Mouse (Mus musculus) intestine, embryonic 15.5 days (tissue): ENCODE data around the gene Catsper3. TPM values are rescaled to one million over a fixed set of nuclear protein-coding genes. Genes with fewer than 3 reads are reported as not detected.

ENCODE experiments used
- ATAC-seq: fragments of 200-750 bp; cut with Nextera tagmentation; 2 replicates; pipeline ENCODE4 v1.8.0; 2017; ENCODE audit warnings: moderate TSS enrichment, moderate library complexity
- H3K27ac ChIP-seq: fragments of 300-500 bp; sonication (generic); 2 replicates; pipeline ENCODE4 v1.5.1; 2015; ENCODE audit warnings: mild to moderate bottlenecking, inconsistent platforms
- H3K27me3 ChIP-seq: fragments of 300-500 bp; sonication (generic); replicated peaks from 2 replicates; pipeline ENCODE4 v1.6.1; 2015; ENCODE audit warnings: inconsistent platforms
- H3K36me3 ChIP-seq: fragments of 300-500 bp; sonication (generic); 2 replicates; pipeline ENCODE4 v1.6.1; 2015; ENCODE audit warnings: inconsistent platforms
- H3K4me1 ChIP-seq: fragments of 300-500 bp; sonication (generic); replicated peaks from 2 replicates; pipeline ENCODE4 v1.6.1; 2015; ENCODE audit warnings: inconsistent platforms
- H3K4me2 ChIP-seq: fragments of 300-500 bp; sonication (generic); replicated peaks from 2 replicates; pipeline ENCODE4 v1.6.1; 2015; ENCODE audit warnings: mild to moderate bottlenecking, inconsistent platforms
- H3K4me3 ChIP-seq: fragments of 300-500 bp; sonication (generic); replicated peaks from 2 replicates; pipeline ENCODE4 v1.5.1; 2015; ENCODE audit warnings: inconsistent platforms
- H3K9ac ChIP-seq: fragments of 300-500 bp; sonication (generic); 2 replicates; pipeline ENCODE4 v1.6.1; 2015; ENCODE audit warnings: inconsistent platforms
- H3K9me3 ChIP-seq: fragments of 300-500 bp; sonication (generic); 2 replicates; pipeline ENCODE4 v1.6.1; 2016; ENCODE audit warnings: inconsistent platforms
- WGBS: fragments of 180-500 bp; shearing (Covaris S2); methylation state at CpG from one replicate; pipeline ENCODE4 v1.1.7; 2015; 5-methylcytosine and 5-hydroxymethylcytosine counted together
- polyA plus RNA-seq: library from polyadenylated mRNA; unstranded; fragments of >200 nt; fragmentation: Nextera tagmentation; extraction: Ambion mirVana; gene quantifications from 2 replicates; pipeline ENCODE4 v1.2.1, GENCODE M21; 2015

Catsper3 gene
- polyA plus RNA-seq, 1 experiment from 2014 or later, result not detected

GRCm38 (mm10) chr13:55836786-55837780 is 52.7 kb downstream of the Catsper3 start:
- Histone ChIP-seq H3K9ac (no peak overlapping the region), H3K27me3 (peaks cover 93% of the 10 kb centered on the region), H3K4me3 (no peak overlapping the region), H3K36me3 (no peaks in the 10 kb centered on the region), H3K9me3 (no peaks in the 10 kb centered on the region), H3K4me1 (0 out of 2 replicates have a peak, but pooled peaks cover 8% of the 10 kb centered on the region), H3K4me2 (0 out of 2 replicates have a peak overlapping the region, but pooled peaks have one; percentile 6), H3K27ac (no peak overlapping the region)
- 18% methylated on average over 32 of the region's 32 CpGs for WGBS
- ATAC-seq, result no peak

- Histone ChIP-seq H3K9ac (no peak overlapping the region), H3K36me3 (no peaks in the 10 kb centered on the region), H3K4me1 (0 out of 2 replicates have a peak, but pooled peaks cover 8% of the 10 kb centered on the region), H3K27me3 (peaks cover 73% of the 10 kb centered on the region), H3K4me3 (no peak overlapping the region), H3K9me3 (no peaks in the 10 kb centered on the region), H3K27ac (no peak overlapping the region), H3K4me2 (no peak overlapping the region)
- WGBS, result 51% methylated on average over 14 of the region's 14 CpGs
- ATAC-seq, result no peak
Observed at GRCm38 (mm10) chr13:55840223-55840622, 55.9 kb downstream of the Catsper3 start.

GRCm38 (mm10) chr13:55843700-55844099 is 59.3 kb downstream of the Catsper3 start:
- no peak overlapping the region for H3K27ac ChIP-seq
- no peak overlapping the region for H3K4me2 ChIP-seq
- H3K4me3 ChIP-seq, result no peak overlapping the region
- no peaks in the 10 kb centered on the region for H3K9me3 ChIP-seq
- H3K36me3 ChIP-seq, result no peaks in the 10 kb centered on the region
- peaks cover 20% of the 10 kb centered on the region for H3K4me1 ChIP-seq
- H3K9ac ChIP-seq, result no peak overlapping the region
- no peak for ATAC-seq
- peaks cover 52% of the 10 kb centered on the region for H3K27me3 ChIP-seq
- WGBS, result 97% methylated on average over 1 of the region's 1 CpGs

GRCm38 (mm10) chr13:55847805-55848204 is 63.4 kb downstream of the Catsper3 start:
- peak; percentile 46 for ATAC-seq
- peak overlapping the region; percentile 28 for H3K4me2 ChIP-seq
- H3K27ac ChIP-seq, result no peak overlapping the region
- peaks cover 21% of the 10 kb centered on the region for H3K4me1 ChIP-seq
- no peak overlapping the region for H3K9ac ChIP-seq
- no peak overlapping the region for H3K4me3 ChIP-seq
- 10% methylated on average over 10 of the region's 10 CpGs for WGBS
- H3K36me3 ChIP-seq, result no peaks in the 10 kb centered on the region
- peaks cover 20% of the 10 kb centered on the region for H3K27me3 ChIP-seq
- H3K9me3 ChIP-seq, result no peaks in the 10 kb centered on the region

- H3K27ac ChIP-seq, result no peak overlapping the region
Observed at GRCm38 (mm10) chr13:55848604-55849190, 64.3 kb downstream of the Catsper3 start.

GRCm38 (mm10) chr13:55850726-55851125 is 66.4 kb downstream of the Catsper3 start:
- Histone ChIP-seq H3K9ac (no peak overlapping the region), H3K36me3 (no peaks in the 10 kb centered on the region), H3K4me2 (no peak overlapping the region), H3K9me3 (no peaks in the 10 kb centered on the region), H3K27ac (no peak overlapping the region), H3K27me3 (peaks cover 16% of the 10 kb centered on the region), H3K4me1 (peaks cover 21% of the 10 kb centered on the region), H3K4me3 (no peak overlapping the region)
- ATAC-seq, result no peak
- WGBS, result 79% methylated on average over 5 of the region's 5 CpGs

More at GRCm38 (mm10) chr13:55848604-55849190, 64.3 kb downstream of the Catsper3 start:
- WGBS, result 10% methylated on average over 13 of the region's 13 CpGs
- H3K9me3 ChIP-seq, result no peaks in the 10 kb centered on the region
- H3K4me2 ChIP-seq, result peak overlapping the region; percentile 28
- H3K4me3 ChIP-seq, result no peak overlapping the region
- no peaks in the 10 kb centered on the region for H3K36me3 ChIP-seq
- peaks cover 21% of the 10 kb centered on the region for H3K4me1 ChIP-seq
- peaks cover 17% of the 10 kb centered on the region for H3K27me3 ChIP-seq
- no peak overlapping the region for H3K9ac ChIP-seq
- ATAC-seq, result peak; percentile 80

GRCm38 (mm10) chr13:55852205-55852604 is 67.8 kb downstream of the Catsper3 start:
- 62% methylated on average over 3 of the region's 3 CpGs for WGBS
- no peaks in the 10 kb centered on the region for H3K36me3 ChIP-seq
- H3K9me3 ChIP-seq, result no peaks in the 10 kb centered on the region
- ATAC-seq, result no peak
- no peak overlapping the region for H3K4me3 ChIP-seq
- H3K9ac ChIP-seq, result no peak overlapping the region
- no peak overlapping the region for H3K27ac ChIP-seq
- peaks cover 16% of the 10 kb centered on the region for H3K4me1 ChIP-seq
- H3K4me2 ChIP-seq, result no peak overlapping the region
- peaks cover 7% of the 10 kb centered on the region; the same call in 1 of the 2 replicates for H3K27me3 ChIP-seq

- ATAC-seq, result 0 out of 2 replicates have a peak, but pooled peaks have one; percentile 36
- Histone ChIP-seq H3K9me3 (no peaks in the 10 kb centered on the region), H3K27me3 (peaks cover 12% of the 10 kb centered on the region; the same call in 1 of the 2 replicates), H3K4me2 (no peak overlapping the region), H3K36me3 (no peaks in the 10 kb centered on the region), H3K4me3 (no peak overlapping the region), H3K9ac (no peak overlapping the region), H3K4me1 (0 out of 2 replicates have a peak, but pooled peaks cover 4% of the 10 kb centered on the region), H3K27ac (no peak overlapping the region)
- whole genome bisulfite sequencing, result 46% methylated on average over 7 of the region's 7 CpGs
Observed at GRCm38 (mm10) chr13:55855793-55856192, 71.4 kb downstream of the Catsper3 start.

GRCm38 (mm10) chr13:55858463-55858862 is 74.1 kb downstream of the Catsper3 start:
- H3K4me2 ChIP-seq, result no peak overlapping the region
- no peak overlapping the region for H3K4me3 ChIP-seq
- no peaks in the 10 kb centered on the region for H3K9me3 ChIP-seq
- H3K27ac ChIP-seq, result no peak overlapping the region
- no peaks in the 10 kb centered on the region for H3K36me3 ChIP-seq
- no peak for ATAC-seq
- peaks cover 8% of the 10 kb centered on the region; the same call in 1 of the 2 replicates for H3K27me3 ChIP-seq
- H3K4me1 ChIP-seq, result 0 out of 2 replicates have a peak, but pooled peaks cover 4% of the 10 kb centered on the region
- WGBS, result 84% methylated on average over 5 of the region's 5 CpGs
- no peak overlapping the region for H3K9ac ChIP-seq

Other genes with a start within 250 kb of the Catsper3 start
- 50.9 and 51.0 TPM in 2 replicates for gene Ddx41, start 247.9 kb upstream of the Catsper3 start, polyA plus RNA-seq
- gene Fam193b, start 213.4 kb upstream of the Catsper3 start, polyA plus RNA-seq, result 22.9 and 23.5 TPM in 2 replicates
- gene Tmed9, start 210.8 kb upstream of the Catsper3 start, polyA plus RNA-seq, result 110 and 122 TPM in 2 replicates
- gene B4galt7, start 184.7 kb upstream of the Catsper3 start, polyA plus RNA-seq, result 21.7 and 23.2 TPM in 2 replicates
- gene Caml, start 161.6 kb upstream of the Catsper3 start, polyA plus RNA-seq, result 41.6 and 46.9 TPM in 2 replicates
- gene Ddx46, start 149.5 kb upstream of the Catsper3 start, polyA plus RNA-seq, result 31.4 and 31.5 TPM in 2 replicates
- 45.2 and 46.2 TPM in 2 replicates for gene B230219D22Rik, start 91.4 kb upstream of the Catsper3 start, polyA plus RNA-seq
- 65.8 and 68.9 TPM in 2 replicates for gene Txndc15, start 69.9 kb upstream of the Catsper3 start, polyA plus RNA-seq
- gene Pcbd2, start 57.2 kb upstream of the Catsper3 start, polyA plus RNA-seq, result 68.6 and 71.8 TPM in 2 replicates
- 15.2 and 18.4 TPM in 2 replicates for gene Pitx1, start 51.6 kb downstream of the Catsper3 start, polyA plus RNA-seq